Mouse (Mus musculus) gastrocnemius, adult 18-20 months (tissue): ENCODE measurements around the gene Pclaf. TPM values are rescaled to one million over a fixed set of nuclear protein-coding genes. Genes with fewer than 3 reads are reported as not detected.

Source experiments
- DNase-seq: peaks from one replicate; pipeline ENCODE4 v3.0.0; 2021; ENCODE audit warnings: low spot score
- long read RNA-seq, 2 experiments: library from polyadenylated mRNA; stranded (forward); transcript quantifications; one replicate each; pipeline ENCODE4 v2.0.0; 2021
- total RNA-seq, 2 experiments: library from RNA; stranded (reverse); gene quantifications; 2 replicates each; pipeline ENCODE4 v1.2.3; 2021

Pclaf gene
- not detected for total RNA-seq
- long read RNA-seq, experiment 1 = 0 reads
- long read RNA-seq, experiment 2 = 0 reads

GRCm38 (mm10) chr9:65890143-65890628, at the start of gene Pclaf:
TSS of gene Pclaf (plus strand) at chr9:65890237.
- peak; percentile 52 for DNase-seq

DNA sequence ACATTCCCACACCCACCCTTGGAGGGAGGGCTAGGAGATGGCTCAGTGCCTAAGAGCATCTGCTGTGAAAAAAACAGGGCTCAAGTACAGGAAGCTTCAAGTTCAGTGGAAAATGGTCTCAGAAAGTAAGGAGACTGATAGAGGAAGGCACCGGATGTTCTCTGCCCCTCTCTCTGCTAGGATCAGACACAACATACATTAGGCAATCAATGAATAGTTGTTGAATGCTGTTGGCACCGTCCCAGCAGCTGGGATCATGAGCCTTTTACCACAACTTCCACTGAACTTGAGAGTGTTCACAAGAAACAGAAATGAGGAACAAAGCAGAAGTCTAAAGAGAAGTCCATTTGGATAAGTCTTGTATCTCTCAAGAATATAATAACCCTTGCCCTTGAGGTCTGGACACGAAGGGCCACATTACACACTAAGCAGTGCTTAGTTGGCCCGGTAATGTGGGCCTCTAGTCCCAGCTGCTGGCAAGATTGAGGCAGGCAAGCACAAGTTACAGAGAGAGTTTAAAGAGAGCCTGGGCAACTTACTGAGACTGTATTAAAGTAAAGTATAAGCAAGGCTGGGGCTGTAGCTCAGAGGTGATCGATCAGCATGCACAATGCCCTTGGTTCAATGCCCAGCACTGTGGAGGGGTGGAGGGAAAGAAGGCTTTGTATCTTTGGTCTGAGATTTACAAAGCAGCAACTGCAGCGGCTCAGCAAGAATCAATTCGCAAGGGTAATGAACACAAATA, 45.4 kb upstream of the Pclaf start:
- no peak for DNase-seq

GRCm38 (mm10) chr9:65848154-65848553, 41.9 kb upstream of the Pclaf start:
- no peak for DNase-seq

DNA sequence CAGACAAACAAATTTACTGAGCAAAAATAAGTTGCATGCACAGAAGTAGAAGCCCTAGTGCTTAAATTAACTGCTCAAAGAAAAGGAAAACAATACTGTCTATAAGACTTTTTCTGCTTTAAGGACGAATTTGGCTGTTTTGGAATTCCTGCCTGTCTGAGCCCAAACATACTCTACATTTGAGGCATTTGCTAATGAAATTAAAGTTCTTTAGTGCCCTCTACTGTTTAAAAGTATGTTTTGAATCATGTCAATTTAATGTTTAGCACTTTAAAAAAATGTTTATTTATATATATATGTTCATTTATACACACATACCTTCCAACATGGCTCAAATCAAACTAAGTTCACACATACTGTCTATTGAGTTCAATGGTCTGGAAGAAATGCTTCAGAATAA, 39.8 kb upstream of the Pclaf start:
- no peak for DNase-seq

GRCm38 (mm10) chr9:65859656-65860055, 30.4 kb upstream of the Pclaf start:
- DNase-seq = no peak

GRCm38 (mm10) chr9:65884564-65885315, 5.3 kb upstream of the Pclaf start:
- DNase-seq = peak; percentile 90

- DNase-seq = no peak
Observed at GRCm38 (mm10) chr9:65891126-65891525, 1.1 kb downstream of the Pclaf start.

DNA sequence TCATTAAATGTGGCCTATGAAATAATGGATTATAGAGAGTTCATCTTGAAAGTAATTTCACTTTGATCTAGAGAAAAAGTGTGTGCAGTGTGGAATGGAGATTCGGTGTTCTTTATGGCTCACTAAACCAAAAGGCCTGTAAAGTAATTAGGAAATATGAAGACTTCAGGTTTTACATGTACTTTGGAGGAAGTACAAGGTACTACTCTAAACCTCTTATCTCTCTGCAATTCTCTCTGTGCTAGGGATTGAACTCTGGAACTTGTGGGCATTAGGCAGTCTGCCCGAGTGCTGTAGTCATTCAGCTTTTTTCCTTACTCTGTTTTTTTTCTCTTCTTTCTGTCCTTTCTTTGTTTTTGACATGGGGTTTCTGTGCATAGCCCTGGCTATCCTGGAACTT, 6.9 kb downstream of the Pclaf start:
- no peak for DNase-seq

GRCm38 (mm10) chr9:65902879-65903278, 12.8 kb downstream of the Pclaf start:
- no peak for DNase-seq

- DNase-seq = no peak
Observed at GRCm38 (mm10) chr9:65903419-65903818, 13.4 kb downstream of the Pclaf start.

DNA sequence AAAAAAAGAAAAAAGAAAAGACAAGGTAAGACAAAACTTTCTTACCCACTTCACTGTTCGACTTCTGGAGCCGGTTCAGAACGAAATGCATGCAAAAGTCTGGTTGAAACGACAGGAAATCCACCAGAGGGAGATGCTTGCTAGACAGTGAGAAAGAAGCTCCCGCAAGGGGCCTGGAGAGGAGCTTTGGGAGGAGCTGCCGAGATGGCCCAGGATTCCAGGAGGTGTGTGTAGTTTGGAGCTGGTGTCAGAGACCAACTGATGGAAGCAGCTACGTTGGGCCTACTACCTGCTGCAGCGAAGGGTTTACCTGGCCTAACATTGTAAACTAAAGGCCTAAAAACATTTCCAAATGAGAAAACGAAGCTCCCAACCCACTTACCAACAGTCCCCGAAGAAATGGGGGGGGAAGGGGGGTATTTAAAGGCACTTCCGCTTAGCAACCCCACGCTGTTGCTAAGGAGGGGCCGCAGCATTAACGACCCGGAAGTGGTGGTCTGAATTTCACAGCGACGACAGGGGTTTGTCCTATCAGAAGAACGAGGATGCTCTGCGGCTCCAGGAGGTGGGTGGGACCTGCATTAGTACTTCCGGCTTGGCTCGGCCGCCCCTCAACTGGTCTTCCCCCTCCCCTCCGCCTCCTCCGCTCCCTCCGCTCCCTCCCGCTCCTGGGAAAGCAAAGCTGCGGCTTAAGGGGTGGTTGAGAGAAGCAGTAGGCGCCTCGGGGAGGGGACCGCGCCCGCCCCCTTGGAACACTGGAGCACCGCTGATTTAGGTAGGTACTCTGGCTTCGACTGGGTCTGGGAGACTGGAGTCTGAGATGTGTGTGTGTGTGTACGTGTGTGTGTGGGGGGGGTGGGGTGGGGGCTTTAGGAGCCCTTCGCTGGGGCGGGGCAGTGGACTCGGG, 18.6 kb downstream of the Pclaf start, which contains the start of the genes Trip4 and Csnk1g1:
Trip4 (minus strand) TSS at position 401 of the 907 bp plus-strand sequence.
Csnk1g1 (plus strand) TSS at position 531 of the 907 bp plus-strand sequence.
- DNase-seq = peak; percentile 96

- peak; percentile 40 for DNase-seq
Observed at GRCm38 (mm10) chr9:65909301-65909801, 19.3 kb downstream of the Pclaf start.

DNA sequence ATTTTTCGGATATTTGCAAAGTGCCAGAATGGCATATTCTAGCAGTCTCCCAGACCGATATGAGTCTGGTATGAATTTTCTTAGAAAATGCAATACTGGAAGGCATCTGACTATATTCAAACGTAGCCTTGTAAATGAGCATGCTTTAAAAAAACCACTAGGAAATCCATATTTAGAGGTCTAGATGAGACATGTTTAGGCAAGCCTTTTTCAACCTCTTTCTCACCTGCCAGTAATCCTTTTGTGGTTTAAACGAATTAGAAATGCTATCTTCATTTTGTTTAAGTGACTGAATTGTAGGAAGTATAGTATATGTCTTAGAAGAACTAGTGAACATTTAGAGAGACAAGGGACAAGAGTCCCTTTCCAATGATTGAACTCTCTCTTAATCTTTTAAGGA, 19.8 kb downstream of the Pclaf start:
- no peak for DNase-seq

DNA sequence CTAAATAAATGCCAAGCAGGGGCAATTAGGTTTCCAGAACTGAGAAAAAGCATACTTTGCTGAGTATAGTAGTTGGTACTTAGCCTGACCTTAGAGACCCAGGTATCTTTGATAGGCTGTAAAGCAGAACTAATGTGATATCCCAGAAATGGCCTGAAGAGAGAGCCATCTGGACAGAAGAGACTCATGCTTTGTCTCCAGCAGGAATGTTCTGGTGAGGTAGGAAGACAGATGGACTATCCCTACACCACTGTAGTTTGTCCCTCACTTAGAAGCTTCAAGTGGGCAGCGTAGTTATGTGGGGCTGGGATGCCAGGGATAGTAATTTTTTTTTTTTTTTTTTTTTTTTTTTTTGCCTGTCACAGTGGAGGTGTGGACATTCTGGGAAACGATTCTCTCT, 23.9 kb downstream of the Pclaf start:
- no peak for DNase-seq

- DNase-seq = no peak
Observed at GRCm38 (mm10) chr9:65917015-65917414, 27.0 kb downstream of the Pclaf start.

- DNase-seq = no peak
Observed at GRCm38 (mm10) chr9:65928456-65928855, 38.4 kb downstream of the Pclaf start.

- DNase-seq = no peak
Observed at GRCm38 (mm10) chr9:65929826-65930225, 39.8 kb downstream of the Pclaf start.

GRCm38 (mm10) chr9:65937566-65937965, 47.5 kb downstream of the Pclaf start:
- DNase-seq = no peak

- DNase-seq = no peak
Observed at GRCm38 (mm10) chr9:65951082-65951587, 61.1 kb downstream of the Pclaf start.
